Mouse (Mus musculus): ENCODE measurements at regions not wholly inside any gene's neighbourhood (a gene's known extent, or its start where the extent isn't known, plus 50 kb on each side); places are given as distances from the start of the nearest gene placed in this dataset.

- intact Hi-C loops (cut with DNase I) = loop anchor here (1.0 to 5.0 kb wide), 2 partner anchors 222 to 483 kb away; no protein-coding TSS in a partner anchor
Observed at GRCm38 (mm10) chr8:31518903-31519302, 1909.6 kb upstream of the 5930422O12Rik start.

DNA sequence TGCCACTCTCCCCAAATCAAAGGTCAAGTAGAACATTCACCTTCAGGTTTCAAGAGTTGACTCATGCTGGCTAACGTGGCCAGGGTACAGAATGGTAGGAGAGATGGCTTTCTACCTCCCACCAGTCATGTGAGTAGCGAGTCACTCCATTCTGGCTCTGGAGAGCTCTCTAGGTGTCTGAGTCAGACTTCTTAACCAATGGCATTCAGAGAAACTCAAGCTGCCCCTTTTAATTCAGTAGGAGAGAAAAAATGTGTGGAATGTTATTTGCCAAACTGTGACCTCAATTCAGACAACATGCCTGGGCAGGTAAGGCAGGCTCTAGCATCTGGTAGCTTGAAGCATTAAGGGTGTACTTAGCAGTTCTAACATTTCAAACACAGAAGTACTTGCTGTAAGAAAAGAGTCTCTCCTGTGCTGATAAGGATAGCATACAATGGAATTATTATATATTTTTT lies 1907.5 kb upstream of the 5930422O12Rik start:
- intact Hi-C loops (cut with DNase I) = loop anchor here (10.0 kb wide), 1 partner anchor 694 kb away; no protein-coding TSS in a partner anchor

DNA sequence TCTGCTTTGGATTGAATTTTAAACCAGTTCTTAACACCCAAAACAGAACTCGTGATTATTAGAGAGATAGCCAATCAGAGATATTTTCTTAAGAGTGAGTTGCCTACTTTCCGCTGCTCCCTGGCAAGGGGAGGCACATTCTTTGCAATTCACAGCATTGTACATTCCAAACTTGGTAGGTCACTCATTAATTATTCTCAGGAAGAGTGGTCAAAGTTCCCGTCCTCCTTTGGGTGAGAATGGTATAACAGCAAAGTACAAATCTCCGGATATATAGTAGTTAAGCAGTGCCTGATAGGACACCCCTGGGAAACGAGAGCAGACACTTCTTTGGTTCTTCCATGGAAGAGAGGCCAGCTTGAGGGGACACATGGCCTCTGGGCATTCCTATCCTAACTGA lies 1903.4 kb upstream of the 5930422O12Rik start:
- intact Hi-C loops (cut with DNase I) = loop anchor here (10.0 kb wide), 1 partner anchor 690 kb away; no protein-coding TSS in a partner anchor

DNA sequence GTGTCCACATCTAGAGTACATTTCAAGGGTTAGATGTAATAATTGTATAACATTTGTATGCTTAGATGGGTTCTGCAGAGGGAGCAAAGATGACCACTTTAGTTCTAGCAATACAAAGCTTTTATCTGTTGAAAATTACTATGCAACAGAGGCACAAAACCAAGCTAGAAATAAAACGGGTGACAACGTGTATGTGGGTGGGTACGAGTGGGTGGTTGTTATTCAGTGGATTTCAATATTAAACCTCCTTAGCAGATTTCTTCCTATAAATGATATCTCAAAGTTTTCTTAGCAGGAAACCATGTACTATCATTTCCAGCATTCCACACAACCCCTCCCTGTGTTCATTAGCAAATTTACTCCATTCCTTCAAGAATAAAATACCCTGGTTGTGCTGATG lies 1889.3 kb upstream of the 5930422O12Rik start:
- intact Hi-C loops (cut with DNase I) = no loop called here

DNA sequence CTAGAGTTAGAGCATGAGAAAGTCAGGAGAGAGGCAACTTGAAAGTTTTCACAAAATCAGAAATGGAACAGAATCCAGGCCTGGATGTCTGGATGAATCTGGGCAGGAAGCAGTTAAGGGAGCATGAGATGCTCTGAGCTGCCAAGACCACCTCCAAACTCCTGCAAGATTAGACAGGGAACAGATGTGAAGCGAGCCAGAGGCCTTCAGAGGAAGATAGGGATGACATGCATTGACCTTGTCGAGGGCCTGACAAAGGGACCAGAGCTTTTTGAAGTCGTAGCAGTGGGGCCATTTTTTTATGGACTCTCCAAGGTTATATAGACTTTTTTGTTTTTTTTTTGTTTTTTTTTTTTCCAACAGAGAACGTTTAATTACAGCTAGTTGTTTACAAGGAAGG lies 1886.9 kb upstream of the 5930422O12Rik start:
- intact Hi-C loops (cut with DNase I) = no loop called here

GRCm38 (mm10) chr8:31574136-31574535 lies 1854.4 kb upstream of the 5930422O12Rik start:
- intact Hi-C loops (cut with DNase I) = no loop called here

- intact Hi-C loops (cut with DNase I) = no loop called here
Observed at GRCm38 (mm10) chr8:31576129-31576528, 1852.4 kb upstream of the 5930422O12Rik start.

- intact Hi-C loops (cut with DNase I) = no loop called here
Observed at GRCm38 (mm10) chr8:31584661-31585060, 1843.8 kb upstream of the 5930422O12Rik start.

- intact Hi-C loops (cut with DNase I) = no loop called here
Observed at GRCm38 (mm10) chr8:31599536-31599935, 1829.0 kb upstream of the 5930422O12Rik start.

DNA sequence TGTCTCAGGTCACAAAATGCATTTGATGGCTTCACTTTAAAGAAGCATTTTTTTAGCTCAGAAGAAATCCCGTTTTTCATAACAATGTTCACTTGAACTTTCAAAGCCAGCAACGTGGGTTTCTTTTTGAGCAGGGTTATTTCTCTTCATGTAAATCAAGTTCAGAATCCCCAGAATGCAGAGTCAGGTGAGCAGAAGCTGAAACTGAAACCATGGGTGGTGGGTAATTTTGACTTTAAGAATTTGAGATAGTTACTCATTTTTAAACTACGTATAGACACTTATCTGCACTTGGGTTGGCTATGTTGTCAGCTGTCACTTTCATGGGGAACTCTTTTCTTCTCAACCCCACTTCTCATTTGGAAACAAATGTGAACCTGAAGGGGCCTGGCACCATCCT lies 1827.5 kb upstream of the 5930422O12Rik start:
- intact Hi-C loops (cut with DNase I) = no loop called here

DNA sequence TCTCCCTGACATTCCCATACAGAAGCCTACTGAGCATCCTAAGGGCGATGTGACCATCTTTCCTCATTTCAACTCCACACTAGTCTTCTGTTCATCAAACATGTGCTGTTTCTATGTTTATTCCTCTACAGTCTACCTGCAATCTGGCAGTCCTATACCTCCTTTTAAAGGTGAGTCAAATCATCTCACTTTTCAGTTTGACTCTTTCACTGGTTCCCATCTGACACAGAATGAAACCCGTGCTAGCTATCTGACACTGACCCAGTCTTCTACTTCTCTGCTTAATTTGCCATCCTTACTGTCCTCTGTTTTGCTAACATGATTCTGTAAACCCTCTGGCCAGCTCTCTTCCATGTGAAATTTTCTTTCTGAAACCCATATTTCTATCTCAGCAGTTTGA lies 1812.0 kb upstream of the 5930422O12Rik start:
- intact Hi-C loops (cut with DNase I) = no loop called here

- intact Hi-C loops (cut with DNase I) = no loop called here
Observed at GRCm38 (mm10) chr8:31627708-31628107, 1800.8 kb upstream of the 5930422O12Rik start.

DNA sequence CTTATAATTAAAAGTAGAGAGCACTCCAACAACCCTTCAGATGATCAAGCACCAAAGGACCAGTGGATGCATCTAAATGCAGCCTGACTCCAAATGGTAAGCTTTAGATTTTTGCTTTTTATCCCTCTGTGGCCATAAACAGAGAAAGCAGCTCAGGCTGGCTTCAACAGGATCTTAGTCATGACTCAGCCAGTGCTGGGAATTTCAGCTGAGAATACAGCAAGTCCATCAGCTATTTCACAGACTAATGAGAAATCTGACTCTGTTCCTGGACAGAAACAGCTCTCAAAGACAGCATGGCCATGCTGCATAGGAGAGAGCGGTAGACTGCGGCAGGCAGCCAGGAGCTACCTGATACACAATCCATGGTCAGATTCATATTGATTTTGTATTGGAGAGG lies 1800.4 kb upstream of the 5930422O12Rik start:
- intact Hi-C loops (cut with DNase I) = no loop called here

GRCm38 (mm10) chr8:31638417-31638816 lies 1790.1 kb upstream of the 5930422O12Rik start:
- intact Hi-C loops (cut with DNase I) = no loop called here

- intact Hi-C loops (cut with DNase I) = no loop called here
Observed at GRCm38 (mm10) chr8:31663717-31664116, 1764.8 kb upstream of the 5930422O12Rik start.

GRCm38 (mm10) chr8:31665485-31665884 lies 1763.0 kb upstream of the 5930422O12Rik start:
- intact Hi-C loops (cut with DNase I) = no loop called here

DNA sequence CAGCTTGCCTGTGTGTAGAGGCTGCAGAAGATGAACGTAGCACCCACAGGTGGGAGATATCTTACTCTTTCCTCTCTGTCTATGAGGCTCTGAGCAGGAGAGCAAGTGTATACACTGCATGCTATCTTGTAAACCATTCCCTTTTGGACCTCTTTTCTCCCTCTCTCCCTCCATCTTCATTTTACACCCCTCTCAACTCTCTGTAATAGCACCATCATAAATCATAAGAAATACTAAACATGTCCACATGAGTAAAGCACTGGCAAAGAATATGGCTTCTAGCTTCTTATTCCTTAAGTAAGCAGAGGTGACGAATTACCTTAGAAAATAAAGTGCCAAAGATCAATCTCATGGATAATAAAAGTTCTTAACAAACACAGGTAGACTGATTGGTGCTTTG lies 1724.3 kb upstream of the 5930422O12Rik start:
- intact Hi-C loops (cut with DNase I) = no loop called here

GRCm38 (mm10) chr8:31713321-31714076 lies 1715.0 kb upstream of the 5930422O12Rik start:
- intact Hi-C loops (cut with DNase I) = no loop called here

DNA sequence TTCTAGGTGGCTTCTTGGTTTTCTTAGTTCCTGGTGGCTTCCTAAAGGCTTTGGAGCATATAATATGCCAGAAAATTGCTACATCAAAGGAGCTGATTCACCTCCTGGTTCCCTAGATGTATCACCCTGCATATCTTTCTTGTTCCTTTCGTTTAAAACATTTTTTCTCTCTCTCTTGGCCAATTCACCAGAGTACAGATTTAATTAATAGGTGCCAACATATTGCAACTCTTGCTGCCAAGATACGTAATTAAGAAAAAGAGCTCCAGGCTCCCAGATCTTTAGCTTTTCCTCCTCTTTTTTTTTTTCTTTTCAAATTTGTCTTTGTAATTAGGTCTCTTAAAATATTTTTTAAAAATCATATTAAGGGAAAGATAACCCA lies 1714.4 kb upstream of the 5930422O12Rik start:
- intact Hi-C loops (cut with DNase I) = no loop called here

GRCm38 (mm10) chr8:31720021-31720420 lies 1708.5 kb upstream of the 5930422O12Rik start:
- intact Hi-C loops (cut with DNase I) = no loop called here

DNA sequence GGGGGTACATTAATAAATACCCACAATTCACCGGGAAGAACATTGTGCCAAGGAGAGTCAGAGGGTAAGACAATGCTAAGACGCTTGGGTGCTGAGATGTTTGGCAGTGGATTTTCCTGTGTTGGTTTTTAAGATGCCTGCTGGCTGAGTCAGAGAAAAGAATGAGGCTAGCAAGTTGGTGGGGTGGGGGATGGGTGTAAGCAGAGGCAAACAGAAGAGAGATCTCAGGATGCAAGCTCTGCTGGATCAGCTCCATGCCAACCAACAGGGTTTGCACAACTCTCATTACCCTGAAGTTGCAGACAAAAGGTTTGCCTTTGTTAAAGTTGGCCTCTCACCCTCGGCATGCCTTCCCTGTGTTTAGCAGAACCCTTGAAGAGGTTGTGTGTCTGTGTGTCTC lies 1707.9 kb upstream of the 5930422O12Rik start:
- intact Hi-C loops (cut with DNase I) = no loop called here

GRCm38 (mm10) chr8:31725430-31725829 lies 1703.1 kb upstream of the 5930422O12Rik start:
- intact Hi-C loops (cut with DNase I) = no loop called here

- intact Hi-C loops (cut with DNase I) = no loop called here
Observed at GRCm38 (mm10) chr8:31735610-31736009, 1692.9 kb upstream of the 5930422O12Rik start.

Measured in adrenal gland (tissue).